Mouse (Mus musculus) urinary bladder, adult 2 months (tissue): Measurements from ENCODE around the gene Tsks. TPM values are rescaled to one million over a fixed set of nuclear protein-coding genes. Genes with fewer than 3 reads are reported as not detected.

Experiments
- DNase-seq: peaks from one replicate; pipeline ENCODE4 v3.0.0; 2022; ENCODE audit warnings: low spot score
- polyA plus RNA-seq: library from polyadenylated mRNA; depleted of rRNA; stranded (reverse); fragments of >200 nt; gene quantifications from 2 replicates; pipeline ENCODE4 v1.2.3, GENCODE M21; 2012

Gene Tsks
- polyA plus RNA-seq, 1 experiment = 0.08 TPM

- no peak for DNase-seq
Measured at GRCm38 (mm10) chr7:44951960-44952359, 9.0 kb downstream of the Tsks start.

- peak; percentile 70 for DNase-seq
Measured at GRCm38 (mm10) chr7:44952611-44953306, 9.8 kb downstream of the Tsks start.

GRCm38 (mm10) chr7:44953561-44953960, 10.6 kb downstream of the Tsks start:
- no peak for DNase-seq

GRCm38 (mm10) chr7:44954091-44954885, 11.3 kb downstream of the Tsks start:
- no peak for DNase-seq

GRCm38 (mm10) chr7:44955628-44956027, 12.6 kb downstream of the Tsks start:
- no peak for DNase-seq

- no peak for DNase-seq
Measured at GRCm38 (mm10) chr7:44956266-44956665, 13.3 kb downstream of the Tsks start.

GRCm38 (mm10) chr7:44957183-44957835, 14.3 kb downstream of the Tsks start:
- DNase-seq = peak; percentile 34

- no peak for DNase-seq
Measured at GRCm38 (mm10) chr7:44958208-44958607, 15.2 kb downstream of the Tsks start.

- DNase-seq = no peak
Measured at GRCm38 (mm10) chr7:44959281-44959680, 16.3 kb downstream of the Tsks start.

- no peak for DNase-seq
Measured at GRCm38 (mm10) chr7:44959874-44960511, 17.0 kb downstream of the Tsks start.

GRCm38 (mm10) chr7:44960512-44960910, 17.5 kb downstream of the Tsks start:
- DNase-seq = no peak

GRCm38 (mm10) chr7:44962337-44962736, 19.3 kb downstream of the Tsks start:
- DNase-seq = no peak

GRCm38 (mm10) chr7:44962831-44963230, 19.8 kb downstream of the Tsks start:
- DNase-seq = no peak

- no peak for DNase-seq
Measured at GRCm38 (mm10) chr7:44964990-44965389, 22.0 kb downstream of the Tsks start.

GRCm38 (mm10) chr7:44965975-44966374, 23.0 kb downstream of the Tsks start:
- DNase-seq = no peak

- DNase-seq = no peak
Measured at GRCm38 (mm10) chr7:44966638-44967037, 23.6 kb downstream of the Tsks start.

- peak; percentile 61 for DNase-seq
Measured at GRCm38 (mm10) chr7:44970231-44970691, 27.3 kb downstream of the Tsks start.

- no peak for DNase-seq
Measured at GRCm38 (mm10) chr7:44971142-44971541, 28.1 kb downstream of the Tsks start.

- DNase-seq = no peak
Measured at GRCm38 (mm10) chr7:44973415-44974130, 30.6 kb downstream of the Tsks start.

GRCm38 (mm10) chr7:44974383-44975116, 31.5 kb downstream of the Tsks start, which contains the start of gene Cpt1c:
TSS of gene Cpt1c (minus strand) at chr7:44974851.
- DNase-seq = no peak

GRCm38 (mm10) chr7:44975117-44975419, 32.1 kb downstream of the Tsks start:
- no peak for DNase-seq
